Mouse (Mus musculus): ENCODE measurements around the gene Rnf212.
"Not testable (repeated sequence)": the region's sequence is repeated elsewhere in the genome, so short reads cannot be mapped to it uniquely, and the experiment has no call there.

Gene Rnf212

DNA sequence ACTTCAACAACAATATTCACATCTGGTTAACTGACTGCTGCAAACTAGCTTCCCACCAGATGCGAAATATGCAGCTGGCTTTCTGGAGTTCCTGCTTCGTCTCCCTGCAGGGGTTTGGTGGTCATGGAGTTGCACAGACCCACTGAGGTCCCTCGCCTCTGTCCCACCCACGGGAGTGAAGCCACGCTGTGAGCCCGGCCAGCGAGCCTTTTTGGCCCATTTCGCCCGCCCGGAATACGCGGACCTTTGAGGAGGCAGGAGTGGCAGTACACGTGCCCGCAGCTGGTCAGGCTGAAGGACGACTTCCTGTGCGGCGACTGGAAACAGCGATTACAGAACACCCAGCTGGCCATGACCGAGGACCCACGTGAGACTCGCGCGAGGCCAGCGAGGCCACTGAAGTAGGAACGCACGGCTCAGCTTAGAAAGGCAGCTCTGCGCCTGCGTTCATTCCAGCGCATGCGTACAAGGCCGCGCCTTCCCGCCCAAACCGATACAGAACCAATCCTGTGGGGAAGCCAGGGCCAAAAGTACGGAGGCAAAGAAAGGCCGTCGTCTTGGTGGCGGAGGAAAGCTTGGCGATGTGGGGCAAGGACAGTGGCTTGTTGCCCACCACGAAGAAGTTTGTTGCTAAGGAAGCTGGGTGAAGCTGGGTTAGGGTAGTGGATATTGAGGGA lies at the start of gene Rnf212:
Rnf212 (minus strand) TSS at position 353 of the 677 bp plus-strand sequence.
- no peak for DNase-seq (ENCODE audit: extremely low spot score)

DNA sequence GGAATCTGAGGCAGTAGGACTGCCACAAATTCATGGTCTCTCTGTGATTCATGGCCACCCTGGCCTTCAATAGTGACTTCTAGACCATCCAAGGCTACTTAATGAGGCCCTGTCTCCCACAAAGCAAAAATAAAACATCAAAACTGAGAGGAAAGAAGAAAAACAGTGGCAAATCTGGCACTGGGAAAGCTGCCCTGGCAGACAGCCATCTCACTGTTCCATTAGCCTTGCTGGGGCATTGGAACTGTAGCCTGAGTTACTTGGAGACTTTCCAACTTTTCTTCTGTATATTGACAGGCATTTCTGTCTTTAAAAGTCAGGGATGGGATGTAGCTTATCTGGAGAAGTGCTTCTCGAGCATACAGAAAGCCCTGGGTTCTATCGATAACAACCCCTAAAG lies 48.5 kb upstream of the Rnf212 start:
- DNase-seq (ENCODE audit: extremely low spot score): no peak

DNA sequence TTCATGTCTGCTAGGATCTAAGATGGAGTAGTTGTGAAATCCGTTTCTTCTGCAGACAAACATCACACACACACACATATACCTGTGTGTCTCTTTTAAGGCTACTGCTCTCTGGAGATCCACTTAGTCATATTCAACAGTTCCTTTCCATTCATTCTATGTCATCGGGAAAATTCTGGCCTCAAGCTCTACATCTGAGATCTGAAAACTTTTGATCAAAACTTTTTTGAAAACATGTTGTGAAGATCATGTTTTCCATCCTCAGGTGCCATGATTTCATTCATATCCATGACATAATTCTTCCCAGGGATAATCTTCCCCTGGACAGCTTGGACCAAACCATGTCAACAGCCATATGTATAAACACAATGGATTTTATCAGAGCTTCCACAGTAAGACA lies 34.0 kb upstream of the Rnf212 start, which contains the start of gene Vmn2r8:
Vmn2r8 (minus strand) TSS at position 101 of the 400 bp plus-strand sequence.
- not testable (repeated sequence) for DNase-seq (ENCODE audit: extremely low spot score)

DNA sequence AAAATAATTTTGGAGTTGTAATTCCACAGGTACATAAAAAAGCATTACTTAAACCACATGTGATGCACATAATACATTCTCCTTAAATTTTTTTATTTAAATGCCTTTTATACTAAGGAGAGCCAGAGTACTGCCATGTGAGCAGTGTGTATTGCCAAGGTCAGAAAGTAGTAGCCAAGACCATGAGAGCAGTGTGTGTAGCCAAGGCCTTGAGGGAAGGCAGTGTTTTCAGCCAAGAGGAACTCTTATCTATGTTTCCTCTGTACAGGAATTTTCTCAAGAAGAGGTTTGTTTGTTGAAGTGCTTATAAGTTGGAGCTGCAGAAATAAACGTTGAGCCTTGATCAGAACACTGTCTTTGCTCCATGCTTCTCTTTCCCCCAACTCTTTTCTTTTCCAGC lies 28.9 kb upstream of the Rnf212 start:
- no peak for DNase-seq (ENCODE audit: extremely low spot score)

DNA sequence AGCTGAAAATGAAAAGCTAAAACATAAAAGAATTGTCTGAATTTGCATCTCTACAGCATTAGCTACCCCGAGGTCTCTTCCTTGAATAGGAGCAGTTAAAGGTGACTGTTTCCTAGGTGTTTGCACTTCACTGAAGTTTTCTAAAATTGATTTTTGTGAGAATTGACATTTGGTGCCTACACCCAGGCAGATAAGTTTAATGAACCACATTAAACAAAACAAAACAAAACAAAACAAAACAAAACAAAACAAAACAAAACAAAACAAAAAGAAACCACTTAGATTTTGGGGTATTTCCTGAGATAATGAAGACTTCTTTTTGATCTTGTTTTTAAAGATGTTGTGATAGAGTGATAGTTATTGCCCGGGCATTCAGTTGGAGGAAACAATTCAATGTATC lies 20.5 kb upstream of the Rnf212 start, which contains the start of gene Tmed11:
Tmed11 (minus strand) TSS at position 101 of the 400 bp plus-strand sequence.
- DNase-seq (ENCODE audit: extremely low spot score): not testable (repeated sequence)

DNA sequence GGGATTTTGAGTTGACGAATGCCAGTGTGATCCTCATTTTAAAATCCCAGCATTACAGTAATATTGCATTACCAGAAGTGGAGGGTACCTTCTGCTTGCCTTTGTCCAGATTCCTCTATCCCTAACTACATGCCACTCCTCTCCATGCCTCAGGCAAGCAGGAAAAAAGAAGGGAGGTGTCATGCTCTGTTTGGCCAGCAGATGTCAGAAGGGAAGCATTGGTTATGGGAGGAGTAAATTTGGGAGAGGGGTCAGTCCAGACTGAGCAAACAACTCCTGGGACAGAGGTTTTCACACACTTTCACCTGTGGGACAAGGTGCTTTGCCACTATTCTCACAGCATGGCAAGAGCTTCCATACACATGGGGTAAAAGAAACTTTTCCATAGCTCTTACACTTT lies 15.6 kb upstream of the Rnf212 start:
- peak; percentile 49 for DNase-seq (ENCODE audit: extremely low spot score)

DNA sequence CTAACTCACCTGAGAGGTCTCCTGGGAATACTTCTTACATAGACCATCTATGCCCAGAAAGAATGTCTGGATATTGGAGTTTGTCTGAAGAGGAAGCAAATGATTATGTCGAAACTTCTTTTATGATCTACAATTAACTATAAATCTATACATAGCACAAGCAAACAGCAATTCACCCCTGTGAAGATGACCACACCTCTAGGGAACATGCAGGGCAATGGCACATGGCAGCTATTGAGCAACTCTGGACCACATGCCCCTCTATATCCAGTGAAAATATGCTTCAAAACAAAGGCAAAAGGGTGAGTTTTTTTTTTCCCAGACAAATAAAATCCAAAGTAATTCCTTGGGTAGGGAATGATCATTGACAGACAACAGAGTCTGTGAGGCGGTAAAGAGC lies 14.8 kb downstream of the Rnf212 start:
- no peak for DNase-seq (ENCODE audit: extremely low spot score)

DNA sequence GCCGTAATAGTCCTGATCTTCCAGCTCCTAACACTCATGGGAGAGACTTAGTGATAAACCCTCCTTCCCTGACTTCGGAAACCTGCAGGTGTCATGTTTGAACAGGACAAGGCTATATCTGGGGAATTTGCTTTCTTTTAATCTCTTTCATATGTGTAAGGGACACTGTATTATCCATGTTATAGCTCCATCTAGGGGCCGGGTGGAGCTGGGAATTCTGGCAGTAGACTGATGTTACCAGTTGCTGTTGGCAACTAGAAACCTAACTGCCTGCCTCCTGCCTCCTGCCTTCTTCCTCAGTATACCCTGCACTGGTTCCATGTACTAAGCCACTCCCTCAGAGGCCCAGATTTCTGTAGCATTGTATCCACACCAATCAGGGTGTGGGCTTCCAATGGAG lies 16.4 kb downstream of the Rnf212 start:
- no peak for DNase-seq (ENCODE audit: extremely low spot score)

DNA sequence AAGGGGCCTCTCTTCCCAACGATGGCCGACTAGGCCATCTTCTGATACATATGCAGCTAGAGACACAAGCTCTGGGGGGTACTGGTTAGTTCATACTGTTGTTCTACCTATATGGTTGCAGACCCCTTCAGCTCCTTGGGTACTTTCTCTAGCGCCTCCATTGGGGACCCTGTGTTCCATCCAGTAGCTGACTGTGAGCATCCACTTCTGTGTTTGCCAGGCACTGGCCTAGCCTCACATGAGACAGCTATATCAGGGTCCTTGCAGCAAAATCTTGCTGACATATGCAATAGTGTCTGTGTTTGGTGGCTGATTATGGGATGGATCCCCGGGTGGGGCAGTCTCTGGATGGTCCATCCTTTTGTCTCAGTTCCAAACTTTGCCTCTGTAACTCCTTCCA lies 23.5 kb downstream of the Rnf212 start:
- DNase-seq (ENCODE audit: extremely low spot score): not testable (repeated sequence)

DNA sequence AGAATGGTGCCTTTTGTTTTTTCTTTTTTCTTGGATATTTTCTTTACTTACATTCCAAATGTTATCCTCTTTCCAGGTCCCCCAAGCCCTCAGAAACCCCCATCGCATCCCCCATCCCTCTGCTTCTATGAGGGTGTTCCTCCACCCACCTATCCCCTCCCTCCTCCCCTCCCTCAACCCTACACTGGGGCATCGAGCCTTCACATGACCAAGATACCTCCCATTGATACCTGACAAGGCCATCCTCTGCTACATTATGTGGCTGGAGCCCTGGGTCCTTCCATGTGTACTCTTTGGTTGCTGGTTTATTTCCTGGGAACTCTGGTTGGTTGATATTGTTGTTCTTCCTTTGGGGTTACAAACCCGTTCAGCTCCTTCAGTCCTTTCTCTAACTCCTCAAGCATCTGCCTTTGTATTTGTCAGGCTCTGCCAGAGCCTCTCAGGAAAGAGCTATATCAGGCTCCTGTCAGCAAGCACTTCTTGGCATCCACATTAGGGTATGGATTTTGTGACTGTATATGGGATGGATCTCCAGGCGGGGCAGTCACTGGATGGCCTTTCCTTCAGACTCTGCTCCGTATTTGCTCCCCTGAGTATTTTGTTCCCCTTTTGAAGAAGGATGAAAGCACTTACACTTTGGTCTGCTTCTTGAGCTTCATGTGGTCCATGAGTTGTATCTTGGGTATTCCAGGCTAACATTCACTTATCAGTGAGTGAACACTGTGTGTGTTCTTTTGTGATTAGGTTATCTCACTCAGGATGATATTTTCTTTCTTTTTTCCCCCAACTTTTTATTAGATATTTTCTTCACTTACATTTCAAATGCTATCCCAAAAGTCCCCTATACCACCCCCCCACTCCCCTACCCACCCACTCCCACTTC lies 24.2 kb downstream of the Rnf212 start:
- DNase-seq (ENCODE audit: extremely low spot score): no peak

DNA sequence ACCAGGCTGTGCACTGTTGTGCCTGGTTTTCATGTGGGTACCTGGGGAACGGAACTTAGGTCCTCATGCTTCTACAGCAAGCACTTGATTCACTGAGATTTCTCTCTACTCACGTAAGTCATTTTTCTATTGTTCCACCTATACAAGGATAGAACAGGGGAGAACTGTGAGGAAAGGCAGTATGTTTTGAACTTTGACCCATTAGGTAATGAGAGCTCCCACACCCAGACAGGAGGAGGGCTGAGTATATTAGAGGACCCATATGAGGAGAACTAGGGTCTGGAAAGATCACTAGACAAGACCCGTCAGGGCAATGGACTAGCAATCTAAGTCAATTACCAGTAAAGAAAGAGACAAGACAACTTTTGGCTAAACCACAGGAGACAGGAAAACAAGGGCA lies 30.2 kb downstream of the Rnf212 start:
- DNase-seq (ENCODE audit: extremely low spot score): no peak

DNA sequence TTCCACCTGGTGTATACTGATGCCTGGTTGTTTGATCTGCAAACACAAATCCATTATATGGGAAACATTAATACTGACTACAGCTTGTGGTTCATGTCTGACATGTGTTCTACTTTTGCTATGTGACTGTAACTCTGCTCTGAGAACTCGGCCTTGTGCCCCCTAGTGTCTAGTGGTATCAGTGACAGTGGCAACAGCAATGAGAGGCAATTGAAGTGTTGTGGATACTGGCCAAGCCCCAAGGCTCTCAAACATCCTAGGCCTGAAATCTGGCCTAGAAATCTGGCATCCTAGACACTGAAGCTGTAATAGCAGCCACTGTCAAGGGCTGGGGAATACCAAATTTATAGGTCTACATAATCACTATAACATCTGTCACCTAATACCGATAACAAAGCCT lies 30.9 kb downstream of the Rnf212 start:
- DNase-seq (ENCODE audit: extremely low spot score): no peak

DNA sequence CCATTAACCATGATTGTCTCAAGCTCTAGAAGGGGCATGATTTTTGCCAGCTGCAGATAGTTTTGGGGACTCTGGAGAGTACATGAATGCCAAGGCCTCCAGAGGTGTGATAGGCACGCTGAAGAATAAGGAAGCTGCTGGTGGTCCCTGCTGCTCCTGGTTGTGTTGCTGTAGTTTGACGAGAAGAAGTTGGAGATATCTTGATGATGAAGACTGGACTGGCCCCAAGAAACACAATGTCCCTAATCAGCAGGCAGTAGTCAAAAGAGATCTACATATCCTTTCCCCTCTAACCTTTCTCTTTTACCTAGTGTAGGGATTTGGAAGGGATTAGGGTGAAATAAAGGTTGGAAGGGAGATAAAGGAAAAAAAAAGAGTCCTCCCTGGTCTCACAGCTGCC lies 32.2 kb downstream of the Rnf212 start:
- no peak for DNase-seq (ENCODE audit: extremely low spot score)

DNA sequence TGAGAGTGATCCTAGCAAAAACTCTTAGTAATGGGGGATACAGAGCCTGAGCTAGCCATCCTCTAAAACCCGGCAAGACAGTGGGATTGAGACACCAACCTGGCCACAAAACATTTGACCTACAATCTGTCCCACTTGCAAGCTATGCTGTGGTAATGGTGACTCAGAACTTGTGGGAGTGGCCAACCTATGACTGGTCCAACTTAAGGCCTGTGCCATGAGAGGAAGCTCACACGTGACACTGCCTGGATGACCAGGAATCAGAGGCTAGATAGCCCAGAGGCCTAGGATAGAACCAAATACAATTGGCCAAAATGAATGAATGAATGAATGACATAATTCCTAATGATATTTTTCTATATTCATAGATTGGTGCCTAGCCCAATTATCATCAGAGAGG lies 32.9 kb downstream of the Rnf212 start:
- no peak for DNase-seq (ENCODE audit: extremely low spot score)

DNA sequence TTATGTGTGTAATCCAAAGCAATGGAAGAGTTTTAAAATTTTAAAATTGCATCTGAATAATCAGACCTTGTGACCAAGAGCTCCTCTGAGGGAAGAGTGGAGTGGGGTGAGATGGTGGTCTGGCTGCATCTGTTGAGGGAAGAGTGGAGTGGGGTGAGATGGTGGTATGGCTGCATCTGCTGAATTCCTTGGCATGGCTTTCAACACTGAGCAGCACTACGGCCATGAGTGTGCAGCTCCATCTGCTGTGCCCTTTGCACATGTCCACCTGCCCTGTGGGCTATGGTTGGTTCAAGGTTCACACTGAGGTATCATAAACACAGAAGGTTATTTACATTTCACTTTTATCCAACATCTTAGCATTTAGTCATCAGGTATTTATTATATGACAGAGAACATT lies 47.4 kb downstream of the Rnf212 start:
- DNase-seq (ENCODE audit: extremely low spot score): no peak

DNA sequence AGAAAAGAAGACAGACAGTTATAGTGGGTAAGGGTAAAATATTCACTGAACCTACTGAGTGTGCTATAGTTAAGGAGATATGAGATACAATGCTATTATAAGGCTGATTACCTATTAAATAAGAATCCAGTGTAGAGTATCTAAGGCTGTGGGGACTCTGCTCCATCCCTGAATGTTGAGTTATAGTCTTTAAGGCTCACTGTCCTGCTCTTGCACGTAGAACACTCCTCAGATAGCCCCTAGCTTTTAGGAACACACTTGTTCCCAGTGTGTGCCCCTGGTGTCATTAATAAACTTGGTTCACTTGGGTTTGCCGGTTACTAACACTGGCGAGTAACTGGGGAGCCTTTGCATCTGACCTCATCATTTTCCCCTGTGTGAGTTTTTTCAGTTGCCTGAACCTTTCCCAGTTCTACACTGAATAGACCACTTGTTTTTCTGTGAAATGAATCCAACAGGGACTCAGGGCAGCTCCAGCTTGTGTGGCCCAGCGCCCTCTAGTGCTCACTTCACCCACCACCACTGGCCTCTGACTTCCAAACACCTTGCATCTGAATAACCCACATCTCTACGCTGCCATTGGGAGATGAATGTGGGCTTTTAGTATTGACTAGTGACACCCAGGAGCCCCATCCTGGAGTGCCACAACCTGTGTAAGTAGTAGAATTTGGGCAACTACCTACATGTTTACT lies 48.1 kb downstream of the Rnf212 start:
- DNase-seq (ENCODE audit: extremely low spot score): peak; percentile 69

DNA sequence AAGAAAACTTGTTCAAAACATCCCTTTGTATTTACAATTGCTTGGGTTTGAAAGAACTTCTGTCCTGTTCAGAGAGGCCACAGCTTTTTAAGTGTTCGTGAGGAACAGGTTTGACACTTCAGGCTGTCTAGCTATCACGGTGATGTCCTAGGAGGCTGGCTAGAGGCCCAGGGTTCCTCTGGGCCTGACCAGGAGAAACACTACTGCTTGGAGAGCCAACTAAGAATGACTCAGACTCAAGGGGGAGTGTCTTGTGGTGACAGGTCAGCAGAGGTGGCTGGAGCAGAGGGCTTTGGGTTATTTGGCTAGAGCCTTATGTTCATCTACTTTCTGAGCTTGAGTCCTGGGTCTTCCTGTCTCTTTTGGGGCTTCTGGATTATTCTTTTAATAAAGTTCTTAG lies 50.8 kb downstream of the Rnf212 start:
- DNase-seq (ENCODE audit: extremely low spot score): no peak

DNA sequence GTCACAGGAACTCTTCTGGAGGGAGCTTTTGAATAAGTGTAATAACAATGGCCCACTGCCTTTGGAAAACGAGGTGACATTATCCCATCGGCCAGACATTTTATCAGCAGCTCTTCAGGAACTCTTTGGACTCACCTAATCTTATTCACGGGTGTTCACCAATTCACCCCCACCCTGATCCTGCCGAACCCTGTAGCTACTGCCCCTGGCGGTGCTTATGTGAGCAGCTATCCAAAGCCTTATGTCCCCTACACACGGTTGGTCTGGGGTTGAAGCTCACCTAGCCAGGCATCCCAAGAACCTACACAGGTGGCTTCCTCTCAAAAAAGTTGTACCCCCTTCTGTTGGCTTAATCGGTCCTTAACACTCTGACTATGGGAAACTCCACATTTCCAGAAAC lies 55.0 kb downstream of the Rnf212 start:
- no peak for DNase-seq (ENCODE audit: extremely low spot score)

DNA sequence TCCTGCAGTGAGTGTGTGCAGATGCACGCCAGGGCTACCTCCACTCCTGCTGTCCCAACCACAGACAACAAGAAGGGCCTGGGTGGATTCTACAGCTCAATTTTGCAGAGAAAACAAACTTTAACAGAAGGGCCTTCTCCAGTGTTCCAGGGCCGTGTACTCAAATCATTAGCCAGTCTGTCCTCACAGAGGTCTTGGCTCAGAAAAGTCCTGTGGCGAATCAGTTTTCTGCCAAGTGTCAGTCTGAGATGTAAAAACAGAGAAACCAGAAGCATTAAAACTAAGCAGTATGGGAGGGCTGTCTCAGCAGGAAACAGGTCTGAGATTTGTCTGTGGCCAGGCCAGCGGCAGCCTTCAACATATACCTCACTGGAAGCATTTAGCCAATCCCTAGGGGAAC lies 56.7 kb downstream of the Rnf212 start:
- DNase-seq (ENCODE audit: extremely low spot score): no peak

DNA sequence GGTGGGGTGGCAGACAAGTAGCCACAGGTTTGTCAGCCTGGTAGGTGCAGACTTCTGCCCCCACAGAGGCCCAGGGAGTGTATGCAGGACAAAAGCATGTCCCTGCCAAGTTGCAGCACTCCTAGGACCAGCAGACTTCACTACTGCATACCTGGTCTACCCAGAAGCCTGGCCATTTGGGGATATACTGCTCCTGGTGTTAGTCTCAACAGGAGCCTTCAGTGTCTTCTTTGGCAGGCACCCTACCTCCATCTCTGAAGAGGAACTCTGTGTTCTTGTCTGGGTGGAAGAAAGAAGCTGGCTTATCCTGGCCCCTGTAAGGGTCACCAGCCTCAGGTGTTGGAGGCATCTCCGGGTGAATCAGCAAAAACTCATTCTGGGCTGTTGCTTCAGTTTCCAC lies 58.8 kb downstream of the Rnf212 start:
- no peak for DNase-seq (ENCODE audit: extremely low spot score)

DNA sequence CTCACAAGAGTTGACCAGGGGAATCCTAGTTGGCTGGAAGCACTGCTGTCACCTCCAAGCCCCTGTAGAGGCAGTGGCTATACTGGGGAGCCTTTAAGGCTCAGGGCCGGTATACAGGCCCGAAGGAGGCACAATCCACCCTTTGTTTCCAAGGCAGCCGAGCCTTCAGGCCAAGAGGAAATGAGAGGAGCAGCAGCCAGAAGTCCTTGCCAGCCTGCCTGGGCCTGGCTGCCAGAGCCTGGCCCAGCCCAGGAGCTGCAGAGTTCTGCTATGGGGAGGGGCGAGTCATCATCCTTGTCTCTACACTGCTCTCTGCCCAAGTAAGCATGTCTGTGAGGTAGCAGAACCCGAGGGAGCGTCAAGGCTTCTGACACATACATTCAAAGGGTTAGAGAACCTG lies 60.6 kb downstream of the Rnf212 start:
- DNase-seq (ENCODE audit: extremely low spot score): no peak

DNA sequence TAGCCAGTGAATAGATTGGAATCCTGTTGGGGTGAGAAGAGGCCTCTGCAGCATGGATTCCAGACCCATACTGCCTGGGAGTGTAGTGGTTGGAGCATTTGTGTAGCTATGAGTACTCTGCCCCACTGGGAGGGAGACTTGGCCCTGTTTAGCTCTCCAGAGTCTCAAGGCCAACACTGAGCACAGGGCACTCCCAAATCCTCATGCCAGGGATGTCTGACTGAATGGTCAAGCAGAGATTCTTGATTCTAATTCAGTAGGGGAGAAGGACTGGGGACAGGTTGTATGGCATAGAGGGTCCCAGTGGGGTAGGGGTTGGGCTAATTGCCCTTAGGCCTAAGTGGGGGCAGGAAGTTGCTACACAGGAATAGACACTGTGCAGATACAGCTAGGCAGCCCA lies 61.1 kb downstream of the Rnf212 start:
- no peak for DNase-seq (ENCODE audit: extremely low spot score)

DNA sequence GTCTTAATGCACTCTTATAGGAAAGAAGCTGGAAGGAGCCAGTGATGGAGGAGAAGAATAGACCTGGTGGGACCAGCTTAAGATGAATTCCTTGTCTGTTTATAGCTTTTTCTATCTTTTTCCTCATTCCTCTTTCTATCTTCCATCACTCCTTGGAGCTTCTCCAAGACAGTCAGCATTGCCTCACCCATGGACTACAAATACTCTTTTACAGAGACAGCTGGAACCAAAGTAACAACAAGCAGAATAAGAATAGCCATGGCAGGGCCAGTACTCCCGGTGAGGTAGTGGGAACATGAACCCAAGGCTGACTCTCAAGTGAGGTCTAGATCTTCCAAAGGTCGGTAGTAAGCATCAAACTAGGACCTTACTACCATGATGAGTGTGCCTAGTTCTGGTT lies 61.7 kb downstream of the Rnf212 start:
- DNase-seq (ENCODE audit: extremely low spot score): no peak
